Mouse (Mus musculus): ENCODE results near the gene Mrvi1. TPM values are rescaled to one million over a fixed set of nuclear protein-coding genes. Genes with fewer than 3 reads are reported as not detected.

Mrvi1 gene
- polyA plus RNA-seq, 1 experiment from 2014 or later, result 0.18 TPM

GRCm38 (mm10) chr7:110998887-110999827, 16.9 kb upstream of the Mrvi1 start:
- no peak for ATAC-seq (ENCODE audit: insufficient number of reproducible peaks, insufficient read depth, low FRiP score, low TSS enrichment, low read depth)

DNA sequence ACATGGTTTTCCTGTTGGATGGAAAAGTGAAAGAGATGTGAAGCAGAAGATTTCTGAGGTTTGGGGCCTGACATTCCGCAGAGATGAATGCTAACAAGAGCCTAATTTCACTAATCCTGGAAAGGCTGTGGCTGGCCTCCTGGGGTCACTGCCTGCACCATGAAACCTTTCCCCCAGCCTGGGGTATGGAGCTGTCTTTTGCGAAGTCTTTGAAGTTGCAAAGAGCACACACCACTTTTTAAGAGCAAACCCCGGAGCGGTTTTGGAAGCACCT, 8.9 kb upstream of the Mrvi1 start:
- no peaks in the 10 kb centered on the region for H3K36me3 ChIP-seq
- H3K4me1 ChIP-seq, result peaks cover 5% of the 10 kb centered on the region; the same call in 1 of the 2 replicates
- 34% methylated on average over 4 of the region's 4 CpGs for WGBS
- no peak overlapping the region for H3K9ac ChIP-seq
- H3K4me3 ChIP-seq, result no peak overlapping the region
- H3K4me2 ChIP-seq, result no peak overlapping the region
- no peak overlapping the region for H3K27ac ChIP-seq
- no peaks in the 10 kb centered on the region for H3K9me3 ChIP-seq
- ATAC-seq (ENCODE audit: insufficient number of reproducible peaks, insufficient read depth, low FRiP score, low TSS enrichment, low read depth), result no peak
- H3K27me3 ChIP-seq, result no peaks in the 10 kb centered on the region

More at GRCm38 (mm10) chr7:110998887-110999827, 16.9 kb upstream of the Mrvi1 start:
- Histone ChIP-seq H3K36me3 (no peaks in the 10 kb centered on the region), H3K27ac (no peak overlapping the region), H3K9me3 (no peaks in the 10 kb centered on the region), H3K9ac (no peak overlapping the region), H3K4me2 (no peak overlapping the region), H3K4me1 (no peaks in the 10 kb centered on the region), H3K27me3 (no peaks in the 10 kb centered on the region), H3K4me3 (no peak overlapping the region)
- 82% methylated on average over 15 of the region's 15 CpGs for WGBS

DNA sequence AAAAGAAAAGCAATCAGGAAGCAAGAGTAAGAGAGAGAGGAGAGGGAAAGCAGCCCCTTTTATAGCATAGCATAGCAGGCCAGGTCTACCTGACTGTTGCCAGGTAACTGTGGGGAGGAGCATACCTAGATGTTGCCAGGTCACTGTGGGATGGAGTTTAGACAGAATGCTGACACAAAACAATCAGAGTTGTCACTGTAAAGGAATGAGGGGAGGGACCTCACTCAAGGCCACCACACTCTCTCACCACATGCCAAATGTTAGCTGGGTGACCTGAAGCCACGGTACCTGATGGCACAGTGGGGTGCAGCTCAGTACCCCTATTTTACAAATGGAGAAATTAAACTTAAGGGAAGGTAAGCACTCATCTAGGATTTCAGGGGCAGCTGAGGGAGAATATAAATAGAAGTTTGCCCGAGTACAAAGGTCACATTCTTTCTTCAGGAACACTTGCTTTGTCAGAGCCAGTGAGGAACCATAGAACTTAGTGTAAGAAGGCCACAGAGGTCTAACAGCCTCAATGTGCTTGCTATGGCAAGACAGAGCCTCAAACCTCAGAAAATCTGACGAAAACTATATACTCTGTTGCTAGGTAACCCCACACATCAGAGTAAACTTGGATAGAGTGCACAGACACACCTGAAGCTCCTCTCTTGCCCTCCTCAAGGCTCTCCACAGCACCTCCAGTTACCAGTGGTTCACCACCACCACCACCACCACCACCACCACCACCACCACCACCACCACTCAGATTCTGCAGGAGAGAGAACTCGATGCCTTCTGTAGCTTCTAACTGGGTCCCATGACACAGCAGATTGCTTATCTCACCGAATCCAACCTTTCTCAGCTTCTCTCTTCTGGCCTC, 8.3 kb upstream of the Mrvi1 start:
- H3K36me3 ChIP-seq, result no peaks in the 10 kb centered on the region
- WGBS, result 52% methylated on average over 5 of the region's 5 CpGs
- ATAC-seq (ENCODE audit: insufficient number of reproducible peaks, insufficient read depth, low FRiP score, low TSS enrichment, low read depth), result no peak
- no peak overlapping the region for H3K9ac ChIP-seq
- H3K27ac ChIP-seq, result no peak overlapping the region
- no peaks in the 10 kb centered on the region for H3K9me3 ChIP-seq
- H3K4me1 ChIP-seq, result peaks cover 5% of the 10 kb centered on the region; the same call in 1 of the 2 replicates
- no peak overlapping the region for H3K4me3 ChIP-seq
- no peak overlapping the region for H3K4me2 ChIP-seq
- H3K27me3 ChIP-seq, result no peaks in the 10 kb centered on the region

DNA sequence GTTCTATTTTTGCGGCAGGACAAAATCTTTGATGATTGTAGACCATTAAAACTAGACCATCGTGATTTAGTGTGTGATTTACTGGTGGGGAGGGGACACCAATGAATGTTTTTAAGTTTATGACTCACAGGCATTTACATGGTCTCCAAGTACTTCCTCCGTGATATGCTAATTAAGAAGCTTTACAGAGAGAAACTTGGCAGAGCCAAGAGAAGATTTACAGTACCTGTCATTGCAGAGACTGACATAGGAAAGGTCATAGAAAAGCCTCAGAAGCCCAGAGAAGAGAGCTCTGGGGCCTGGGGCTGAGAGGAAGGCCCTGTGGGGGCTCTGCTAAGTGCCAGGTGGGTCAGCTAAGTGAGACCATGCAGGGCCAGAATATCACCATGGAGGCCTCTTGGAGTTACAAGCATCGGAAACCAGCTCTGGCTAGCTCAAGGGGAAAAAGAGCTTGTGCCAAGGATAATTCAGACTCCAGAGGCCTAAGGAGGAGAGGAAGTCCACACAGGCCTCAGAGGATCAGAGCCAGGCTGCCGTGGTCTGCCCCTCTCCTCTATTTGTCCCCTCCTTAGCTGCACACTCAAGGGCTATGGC, 7.1 kb upstream of the Mrvi1 start:
- no peak for ATAC-seq (ENCODE audit: insufficient number of reproducible peaks, insufficient read depth, low FRiP score, low TSS enrichment, low read depth)

GRCm38 (mm10) chr7:110988081-110988480, 5.8 kb upstream of the Mrvi1 start:
- H3K9ac ChIP-seq, result no peak overlapping the region
- peaks cover 5% of the 10 kb centered on the region; the same call in 1 of the 2 replicates for H3K4me1 ChIP-seq

More for the DNA sequence above, 7.1 kb upstream of the Mrvi1 start:
- Histone ChIP-seq H3K27ac (no peak overlapping the region), H3K4me1 (peaks cover 5% of the 10 kb centered on the region; the same call in 1 of the 2 replicates), H3K4me3 (no peak overlapping the region), H3K4me2 (no peak overlapping the region), H3K36me3 (no peaks in the 10 kb centered on the region), H3K9me3 (no peaks in the 10 kb centered on the region), H3K9ac (no peak overlapping the region), H3K27me3 (no peaks in the 10 kb centered on the region)
- 76% methylated on average over 5 of the region's 5 CpGs for WGBS

DNA sequence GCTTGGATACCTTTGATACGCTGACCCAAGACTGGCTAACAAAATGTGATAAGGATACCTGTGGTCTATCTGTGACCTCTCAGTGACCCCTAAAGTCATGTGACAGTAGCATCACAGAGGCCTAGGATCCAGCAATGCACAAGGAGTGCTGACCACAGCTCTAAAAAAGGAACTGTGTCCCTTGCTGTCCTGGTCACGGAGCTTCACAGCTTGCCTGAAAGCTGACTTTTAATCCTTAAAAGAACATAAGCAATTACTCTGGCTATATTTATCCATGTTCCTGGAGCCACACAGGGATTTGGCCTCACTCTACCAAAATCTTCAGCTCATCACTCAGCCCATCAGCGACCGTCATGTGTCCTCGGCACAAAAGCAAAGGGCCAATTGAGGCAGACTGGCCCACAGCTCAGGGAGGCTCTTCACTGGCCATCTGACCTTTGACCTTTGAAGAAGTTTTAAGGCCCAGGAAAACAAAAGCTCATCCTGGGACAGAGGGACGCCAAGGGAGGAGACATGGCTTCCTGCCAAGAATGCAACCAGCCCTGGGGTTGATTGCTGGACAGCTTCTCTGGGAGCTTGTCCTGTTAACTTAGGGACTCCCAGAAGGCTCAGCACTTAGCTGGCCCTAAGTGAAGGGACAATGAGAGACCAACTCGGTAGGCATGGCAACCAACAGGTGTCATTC, 3.5 kb upstream of the Mrvi1 start:
- H3K4me2 ChIP-seq, result no peak overlapping the region
- no peak overlapping the region for H3K27ac ChIP-seq
- H3K9ac ChIP-seq, result no peak overlapping the region
- H3K9me3 ChIP-seq, result no peaks in the 10 kb centered on the region
- 74% methylated on average over 7 of the region's 7 CpGs for WGBS
- no peak overlapping the region for H3K4me3 ChIP-seq
- no peaks in the 10 kb centered on the region for H3K27me3 ChIP-seq
- H3K4me1 ChIP-seq, result peaks cover 11% of the 10 kb centered on the region
- no peaks in the 10 kb centered on the region for H3K36me3 ChIP-seq
- no peak for ATAC-seq (ENCODE audit: insufficient number of reproducible peaks, insufficient read depth, low FRiP score, low TSS enrichment, low read depth)

More at GRCm38 (mm10) chr7:110988081-110988480, 5.8 kb upstream of the Mrvi1 start:
- no peak overlapping the region for H3K4me3 ChIP-seq
- WGBS, result 88% methylated on average over 3 of the region's 3 CpGs
- no peaks in the 10 kb centered on the region for H3K27me3 ChIP-seq
- H3K4me2 ChIP-seq, result no peak overlapping the region
- no peaks in the 10 kb centered on the region for H3K36me3 ChIP-seq
- no peaks in the 10 kb centered on the region for H3K9me3 ChIP-seq
- H3K27ac ChIP-seq, result no peak overlapping the region
- ATAC-seq (ENCODE audit: insufficient number of reproducible peaks, insufficient read depth, low FRiP score, low TSS enrichment, low read depth), result no peak

DNA sequence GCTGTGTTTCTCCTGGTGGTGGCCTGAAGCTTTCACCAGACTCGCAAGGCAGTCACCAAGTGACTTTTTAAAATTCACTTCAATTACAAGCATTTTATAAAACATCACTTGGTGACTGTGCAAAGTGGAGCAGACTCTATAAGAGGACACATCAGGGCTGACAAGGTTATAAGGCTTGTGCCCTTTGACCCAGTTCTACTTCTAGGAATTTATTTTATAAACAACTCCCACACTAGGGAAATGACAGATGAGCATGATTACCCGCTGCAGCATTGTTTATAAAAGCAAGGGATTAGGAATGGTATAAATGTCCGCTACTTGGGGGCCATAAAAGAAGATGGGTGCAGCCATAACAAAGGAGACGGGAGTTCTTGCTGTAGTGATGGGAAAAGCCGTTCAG, 1.4 kb upstream of the Mrvi1 start:
- Histone ChIP-seq H3K9me3 (no peaks in the 10 kb centered on the region), H3K4me1 (peaks cover 11% of the 10 kb centered on the region), H3K27me3 (no peaks in the 10 kb centered on the region), H3K27ac (no peak overlapping the region), H3K9ac (no peak overlapping the region), H3K4me3 (no peak overlapping the region), H3K4me2 (no peak overlapping the region), H3K36me3 (no peaks in the 10 kb centered on the region)
- WGBS, result 68% methylated on average over 5 of the region's 5 CpGs
- no peak for ATAC-seq (ENCODE audit: insufficient number of reproducible peaks, insufficient read depth, low FRiP score, low TSS enrichment, low read depth)

GRCm38 (mm10) chr7:110982764-110983163, 503 bp upstream of the Mrvi1 start:
- peaks cover 11% of the 10 kb centered on the region for H3K4me1 ChIP-seq
- H3K4me2 ChIP-seq, result no peak overlapping the region
- H3K9ac ChIP-seq, result no peak overlapping the region
- H3K27ac ChIP-seq, result no peak overlapping the region
- H3K4me3 ChIP-seq, result no peak overlapping the region
- no peaks in the 10 kb centered on the region for H3K36me3 ChIP-seq
- H3K9me3 ChIP-seq, result no peaks in the 10 kb centered on the region
- 46% methylated on average over 4 of the region's 4 CpGs for WGBS
- no peaks in the 10 kb centered on the region for H3K27me3 ChIP-seq
- ATAC-seq (ENCODE audit: insufficient number of reproducible peaks, insufficient read depth, low FRiP score, low TSS enrichment, low read depth), result no peak

DNA sequence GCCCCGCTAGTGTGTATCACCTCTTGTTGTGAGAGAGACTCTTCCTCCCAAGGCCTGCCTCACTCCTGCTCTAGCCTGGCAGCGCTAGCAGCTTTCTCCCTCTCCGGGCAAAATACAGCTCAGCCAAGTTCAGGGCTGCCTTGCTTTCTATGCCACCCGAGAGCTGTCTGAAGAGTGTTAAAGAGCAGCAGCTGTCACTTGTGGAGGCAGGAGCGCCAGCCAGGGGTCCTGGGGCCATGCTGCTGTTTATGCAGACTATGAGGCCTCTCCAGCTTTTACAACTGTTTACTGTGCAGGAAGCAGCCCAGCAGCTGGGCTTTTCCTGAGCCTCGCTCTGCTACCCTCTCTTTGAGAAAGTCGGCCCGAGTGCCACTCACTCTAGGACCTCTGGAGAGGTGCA, 1.2 kb downstream of the Mrvi1 start:
- Histone ChIP-seq H3K27me3 (no peaks in the 10 kb centered on the region), H3K4me2 (no peak overlapping the region), H3K9ac (no peak overlapping the region), H3K4me3 (no peak overlapping the region), H3K4me1 (peaks cover 11% of the 10 kb centered on the region), H3K27ac (no peak overlapping the region), H3K9me3 (no peaks in the 10 kb centered on the region), H3K36me3 (no peaks in the 10 kb centered on the region)
- ATAC-seq (ENCODE audit: insufficient number of reproducible peaks, insufficient read depth, low FRiP score, low TSS enrichment, low read depth), result no peak
- 83% methylated on average over 8 of the region's 8 CpGs for WGBS

DNA sequence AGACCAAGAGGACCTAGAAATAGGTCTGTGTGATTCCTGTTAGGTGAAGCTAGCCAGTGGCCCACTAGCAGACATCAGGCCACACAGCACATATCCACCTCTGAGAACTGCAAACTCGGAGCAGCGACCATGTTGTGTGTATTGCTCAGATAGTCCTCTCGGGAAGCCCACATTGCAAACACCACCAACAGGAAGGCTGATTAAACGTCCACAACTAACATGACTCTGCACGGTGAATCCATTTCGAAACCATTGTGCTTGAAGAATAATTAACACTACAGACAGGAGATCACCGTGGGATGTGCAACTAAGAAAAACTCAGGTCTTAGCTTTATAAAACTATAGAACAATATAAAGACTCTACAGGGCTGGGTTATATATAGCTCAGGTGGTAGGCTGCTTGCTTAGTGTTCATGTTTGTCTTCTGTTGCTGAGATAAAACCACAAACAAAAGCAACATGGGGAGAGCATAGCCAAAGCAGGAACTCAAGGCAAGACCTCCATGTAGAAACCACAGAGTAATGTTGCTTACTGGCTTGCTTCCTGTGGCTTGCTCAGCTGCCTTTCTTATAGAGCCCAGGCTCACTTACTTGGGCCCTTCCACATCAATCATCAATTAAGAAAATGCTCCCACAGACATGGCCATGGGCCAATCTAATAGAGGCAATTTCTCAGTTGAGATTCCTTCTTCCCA, 4.4 kb downstream of the Mrvi1 start:
- Histone ChIP-seq H3K4me2 (no peak overlapping the region), H3K27me3 (no peaks in the 10 kb centered on the region), H3K27ac (no peak overlapping the region), H3K36me3 (no peaks in the 10 kb centered on the region), H3K4me3 (no peak overlapping the region), H3K4me1 (peaks cover 11% of the 10 kb centered on the region), H3K9ac (no peak overlapping the region), H3K9me3 (no peaks in the 10 kb centered on the region)
- 90% methylated on average over 7 of the region's 7 CpGs for whole genome bisulfite sequencing
- ATAC-seq (ENCODE audit: insufficient number of reproducible peaks, insufficient read depth, low FRiP score, low TSS enrichment, low read depth), result no peak

DNA sequence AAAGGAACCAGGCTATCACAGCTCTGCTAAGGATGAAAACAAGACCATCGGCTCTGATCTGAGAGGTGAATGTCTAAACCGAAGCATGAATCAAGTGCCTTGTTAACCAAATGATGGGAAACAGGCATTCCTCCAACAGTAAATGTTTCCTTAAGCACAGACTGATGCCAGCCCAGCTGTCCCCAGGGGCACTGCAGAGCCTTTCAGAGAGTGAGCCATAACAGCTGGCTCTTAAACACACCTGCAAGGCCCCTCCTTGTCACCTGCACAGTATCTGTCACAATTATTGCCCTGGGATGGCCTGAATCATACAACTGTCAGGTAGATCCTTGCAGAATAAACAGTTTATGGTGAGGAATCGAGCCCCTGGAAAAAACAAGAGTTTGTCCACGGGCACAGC, 8.8 kb downstream of the Mrvi1 start:
- no peak for ATAC-seq (ENCODE audit: insufficient number of reproducible peaks, insufficient read depth, low FRiP score, low TSS enrichment, low read depth)
- H3K4me3 ChIP-seq, result no peak overlapping the region
- WGBS, result 54% methylated on average over 4 of the region's 4 CpGs
- no peak overlapping the region for H3K27ac ChIP-seq
- no peak overlapping the region for H3K9ac ChIP-seq
- H3K9me3 ChIP-seq, result no peaks in the 10 kb centered on the region
- H3K36me3 ChIP-seq, result no peaks in the 10 kb centered on the region
- H3K4me1 ChIP-seq, result no peaks in the 10 kb centered on the region
- H3K27me3 ChIP-seq, result no peaks in the 10 kb centered on the region
- no peak overlapping the region for H3K4me2 ChIP-seq

All from embryonic facial prominence, embryonic 13.5 days (tissue).